Mouse (Mus musculus): ENCODE measurements at regions not wholly inside any gene's neighbourhood (a gene's known extent, or its start where the extent isn't known, plus 50 kb on each side); places are given as distances from the start of the nearest gene placed in this dataset.

DNA sequence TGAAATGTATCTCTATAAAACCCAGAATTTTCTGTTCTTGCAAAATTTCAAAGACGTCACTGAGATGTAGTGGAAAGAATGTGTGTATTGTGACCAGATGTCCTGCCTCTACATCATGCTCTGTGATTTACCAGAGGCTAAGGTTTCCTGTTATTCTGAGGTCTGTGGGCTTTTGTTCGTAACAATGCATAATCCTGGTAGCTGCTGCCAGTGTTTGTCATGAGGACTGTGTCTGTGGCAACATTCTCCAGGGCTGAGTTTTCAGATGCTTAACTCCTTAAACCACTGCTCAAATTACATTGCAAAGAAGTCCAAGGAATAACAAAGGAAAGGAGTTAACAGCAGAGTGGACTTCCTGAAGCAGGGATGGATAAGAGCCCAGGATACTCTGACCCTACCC, 269.0 kb upstream of the Clnk start:
- no peak for DNase-seq (ENCODE audit: low read depth, low spot score)
- in situ Hi-C loops (cut with MboI; ENCODE audit: low sequenced_read_pairs in 2 of 2, unreplicated experiment in 2 of 2): no loop called here
- no peaks in the 10 kb centered on the region for H3K4me1 ChIP-seq (ENCODE audit: control insufficient read depth in 2 of 2, insufficient read depth in 2 of 2, low read length in 2 of 2, poor library complexity in 1 of 2)
- TF ChIP-seq ZC3H11A (IDR thresholded peaks at IDR 0.05; ENCODE audit: borderline replicate concordance, low read depth, low read length) (no peak), MAFK (IDR thresholded peaks at IDR 0.05; ENCODE audit: insufficient read depth, low read depth, low read length) (no peak), HCFC1 (IDR thresholded peaks at IDR 0.05; ENCODE audit: borderline replicate concordance, insufficient read depth, low read length) (no peak), ZNF384 (IDR thresholded peaks at IDR 0.05; ENCODE audit: low read depth, low read length) (no peak), CHD2 (IDR thresholded peaks at IDR 0.05; ENCODE audit: low read depth, low read length) (no peak)
- no peaks in the 10 kb centered on the region for H3K36me3 ChIP-seq (ENCODE audit: control insufficient read depth, insufficient read depth, low read length, poor library complexity, severe bottlenecking)
- H3K9ac ChIP-seq (ENCODE audit: insufficient read depth, low read depth, low read length, poor library complexity, severe bottlenecking): no peak overlapping the region
- H3K4me3 ChIP-seq (ENCODE audit: insufficient read depth in 1 of 2, low read depth in 1 of 2, low read length in 2 of 2, poor library complexity in 1 of 2, severe bottlenecking in 1 of 2): no peak overlapping the region
- no peak overlapping the region for H3K27ac ChIP-seq (ENCODE audit: insufficient read depth, low read depth, low read length, poor library complexity, severe bottlenecking)
- no peaks in the 10 kb centered on the region for H3K9me3 ChIP-seq (ENCODE audit: control insufficient read depth, insufficient read depth, low read depth, low read length)

- DNase-seq (ENCODE audit: low read depth, low spot score): no peak
- Histone ChIP-seq H3K9me3 (ENCODE audit: control insufficient read depth, insufficient read depth, low read depth, low read length) (no peaks in the 10 kb centered on the region), H3K27ac (ENCODE audit: insufficient read depth, low read depth, low read length, poor library complexity, severe bottlenecking) (no peak overlapping the region), H3K9ac (ENCODE audit: insufficient read depth, low read depth, low read length, poor library complexity, severe bottlenecking) (no peak overlapping the region), H3K36me3 (ENCODE audit: control insufficient read depth, insufficient read depth, low read length, poor library complexity, severe bottlenecking) (no peaks in the 10 kb centered on the region), H3K4me1 (ENCODE audit: control insufficient read depth in 2 of 2, insufficient read depth in 2 of 2, low read length in 2 of 2, poor library complexity in 1 of 2) (no peaks in the 10 kb centered on the region), H3K4me3 (ENCODE audit: insufficient read depth in 1 of 2, low read depth in 1 of 2, low read length in 2 of 2, poor library complexity in 1 of 2, severe bottlenecking in 1 of 2) (no peak overlapping the region)
- TF ChIP-seq ZC3H11A (IDR thresholded peaks at IDR 0.05; ENCODE audit: borderline replicate concordance, low read depth, low read length) (no peak), CHD2 (IDR thresholded peaks at IDR 0.05; ENCODE audit: low read depth, low read length) (no peak), MAFK (IDR thresholded peaks at IDR 0.05; ENCODE audit: insufficient read depth, low read depth, low read length) (no peak), ZNF384 (IDR thresholded peaks at IDR 0.05; ENCODE audit: low read depth, low read length) (no peak), HCFC1 (IDR thresholded peaks at IDR 0.05; ENCODE audit: borderline replicate concordance, insufficient read depth, low read length) (no peak)
- in situ Hi-C loops (cut with MboI; ENCODE audit: low sequenced_read_pairs in 2 of 2, unreplicated experiment in 2 of 2): no loop called here
Observed at GRCm38 (mm10) chr5:39144225-39144624, 267.6 kb upstream of the Clnk start.

DNA sequence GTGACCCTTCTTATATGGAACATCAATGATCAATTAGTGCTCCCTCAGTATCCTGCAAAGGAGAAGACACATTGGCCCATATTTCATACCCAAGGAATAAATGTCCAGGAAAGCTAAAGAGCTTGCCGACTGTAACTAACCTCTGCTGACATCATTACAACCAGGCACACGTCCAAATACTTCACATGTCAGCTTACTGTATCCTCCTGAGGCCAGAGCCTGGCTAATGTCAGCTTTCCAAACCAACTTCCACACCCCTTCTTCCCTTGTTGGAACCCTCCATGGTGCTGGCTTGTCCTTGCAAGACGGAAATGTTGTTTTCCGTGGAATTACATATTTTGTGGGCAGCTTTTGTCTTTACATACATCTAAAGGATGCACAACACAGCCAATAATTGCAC, 267.0 kb upstream of the Clnk start:
- no peak overlapping the region for H3K27ac ChIP-seq (ENCODE audit: insufficient read depth, low read depth, low read length, poor library complexity, severe bottlenecking)
- H3K9ac ChIP-seq (ENCODE audit: insufficient read depth, low read depth, low read length, poor library complexity, severe bottlenecking): no peak overlapping the region
- H3K4me3 ChIP-seq (ENCODE audit: insufficient read depth in 1 of 2, low read depth in 1 of 2, low read length in 2 of 2, poor library complexity in 1 of 2, severe bottlenecking in 1 of 2): no peak overlapping the region
- no peaks in the 10 kb centered on the region for H3K9me3 ChIP-seq (ENCODE audit: control insufficient read depth, insufficient read depth, low read depth, low read length)
- TF ChIP-seq MAFK (IDR thresholded peaks at IDR 0.05; ENCODE audit: insufficient read depth, low read depth, low read length) (no peak), CHD2 (IDR thresholded peaks at IDR 0.05; ENCODE audit: low read depth, low read length) (no peak), ZC3H11A (IDR thresholded peaks at IDR 0.05; ENCODE audit: borderline replicate concordance, low read depth, low read length) (no peak), HCFC1 (IDR thresholded peaks at IDR 0.05; ENCODE audit: borderline replicate concordance, insufficient read depth, low read length) (no peak), ZNF384 (IDR thresholded peaks at IDR 0.05; ENCODE audit: low read depth, low read length) (no peak)
- H3K36me3 ChIP-seq (ENCODE audit: control insufficient read depth, insufficient read depth, low read length, poor library complexity, severe bottlenecking): no peaks in the 10 kb centered on the region
- no peaks in the 10 kb centered on the region for H3K4me1 ChIP-seq (ENCODE audit: control insufficient read depth in 2 of 2, insufficient read depth in 2 of 2, low read length in 2 of 2, poor library complexity in 1 of 2)
- in situ Hi-C loops (cut with MboI; ENCODE audit: low sequenced_read_pairs in 2 of 2, unreplicated experiment in 2 of 2): no loop called here
- no peak for DNase-seq (ENCODE audit: low read depth, low spot score)

DNA sequence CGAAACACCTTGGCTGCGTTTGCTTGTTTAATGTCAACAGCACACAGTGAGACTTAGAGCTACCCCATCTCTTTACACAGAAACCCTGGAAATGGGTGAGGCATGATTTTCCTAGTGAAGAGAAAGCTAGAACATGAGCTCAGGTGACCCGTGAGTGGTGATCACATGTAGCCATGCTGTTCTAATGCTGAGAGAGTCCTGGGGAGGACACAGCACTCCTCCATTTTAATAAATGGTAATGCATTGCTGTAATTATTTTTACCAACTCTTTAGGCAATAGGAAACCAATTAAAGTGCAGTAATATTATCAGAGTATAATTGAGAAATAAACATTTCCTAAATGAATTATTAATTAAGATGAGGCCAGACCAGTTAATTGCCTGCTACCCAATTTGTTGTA, 261.8 kb upstream of the Clnk start:
- no peak overlapping the region for H3K4me3 ChIP-seq (ENCODE audit: insufficient read depth in 1 of 2, low read depth in 1 of 2, low read length in 2 of 2, poor library complexity in 1 of 2, severe bottlenecking in 1 of 2)
- no peak for DNase-seq (ENCODE audit: low read depth, low spot score)
- no peaks in the 10 kb centered on the region for H3K9me3 ChIP-seq (ENCODE audit: control insufficient read depth, insufficient read depth, low read depth, low read length)
- TF ChIP-seq ZNF384 (IDR thresholded peaks at IDR 0.05; ENCODE audit: low read depth, low read length) (no peak), ZC3H11A (IDR thresholded peaks at IDR 0.05; ENCODE audit: borderline replicate concordance, low read depth, low read length) (no peak), CHD2 (IDR thresholded peaks at IDR 0.05; ENCODE audit: low read depth, low read length) (no peak), MAFK (IDR thresholded peaks at IDR 0.05; ENCODE audit: insufficient read depth, low read depth, low read length) (no peak), HCFC1 (IDR thresholded peaks at IDR 0.05; ENCODE audit: borderline replicate concordance, insufficient read depth, low read length) (no peak)
- H3K4me1 ChIP-seq (ENCODE audit: control insufficient read depth in 2 of 2, insufficient read depth in 2 of 2, low read length in 2 of 2, poor library complexity in 1 of 2): no peaks in the 10 kb centered on the region
- no peaks in the 10 kb centered on the region for H3K36me3 ChIP-seq (ENCODE audit: control insufficient read depth, insufficient read depth, low read length, poor library complexity, severe bottlenecking)
- in situ Hi-C loops (cut with MboI; ENCODE audit: low sequenced_read_pairs in 2 of 2, unreplicated experiment in 2 of 2): no loop called here
- H3K9ac ChIP-seq (ENCODE audit: insufficient read depth, low read depth, low read length, poor library complexity, severe bottlenecking): no peak overlapping the region
- no peak overlapping the region for H3K27ac ChIP-seq (ENCODE audit: insufficient read depth, low read depth, low read length, poor library complexity, severe bottlenecking)

GRCm38 (mm10) chr5:39128931-39129330, 252.3 kb upstream of the Clnk start:
- Histone ChIP-seq H3K4me3 (ENCODE audit: insufficient read depth in 1 of 2, low read depth in 1 of 2, low read length in 2 of 2, poor library complexity in 1 of 2, severe bottlenecking in 1 of 2) (no peak overlapping the region), H3K9ac (ENCODE audit: insufficient read depth, low read depth, low read length, poor library complexity, severe bottlenecking) (no peak overlapping the region), H3K9me3 (ENCODE audit: control insufficient read depth, insufficient read depth, low read depth, low read length) (no peaks in the 10 kb centered on the region), H3K27ac (ENCODE audit: insufficient read depth, low read depth, low read length, poor library complexity, severe bottlenecking) (no peak overlapping the region), H3K36me3 (ENCODE audit: control insufficient read depth, insufficient read depth, low read length, poor library complexity, severe bottlenecking) (no peaks in the 10 kb centered on the region), H3K4me1 (ENCODE audit: control insufficient read depth in 2 of 2, insufficient read depth in 2 of 2, low read length in 2 of 2, poor library complexity in 1 of 2) (no peaks in the 10 kb centered on the region)
- in situ Hi-C loops (cut with MboI; ENCODE audit: low sequenced_read_pairs in 2 of 2, unreplicated experiment in 2 of 2): no loop called here
- no peak for TF ChIP-seq HCFC1 (IDR thresholded peaks at IDR 0.05; ENCODE audit: borderline replicate concordance, insufficient read depth, low read length)
- no peak for TF ChIP-seq ZNF384 (IDR thresholded peaks at IDR 0.05; ENCODE audit: low read depth, low read length)
- TF ChIP-seq MAFK (IDR thresholded peaks at IDR 0.05; ENCODE audit: insufficient read depth, low read depth, low read length): no peak
- no peak for TF ChIP-seq ZC3H11A (IDR thresholded peaks at IDR 0.05; ENCODE audit: borderline replicate concordance, low read depth, low read length)
- no peak for TF ChIP-seq CHD2 (IDR thresholded peaks at IDR 0.05; ENCODE audit: low read depth, low read length)
- DNase-seq (ENCODE audit: low read depth, low spot score): no peak

Measured in ES-E14 (cell line).